Mouse (Mus musculus): Measurements from ENCODE around the gene Acad10.

DNA sequence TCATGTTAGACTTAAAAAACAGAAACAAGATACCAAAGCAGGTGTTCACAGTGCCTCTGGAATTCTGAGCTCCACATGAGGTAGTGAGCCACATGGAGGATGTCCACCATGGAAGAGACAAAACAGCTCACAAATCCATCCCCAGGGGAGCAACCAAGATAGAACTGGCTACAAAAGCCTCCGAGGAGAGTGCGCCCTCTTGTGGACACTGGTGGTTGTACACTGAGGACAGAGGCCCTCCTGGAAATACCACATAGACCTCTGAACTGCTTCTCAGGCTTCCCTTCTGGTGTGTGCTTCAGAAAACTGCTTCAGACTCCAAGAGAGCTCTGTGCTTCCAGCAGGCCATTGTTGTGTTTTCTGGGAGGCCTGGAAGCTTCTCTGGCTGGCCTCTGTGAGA, 54.2 kb downstream of the Acad10 start:
- TF ChIP-seq CTCF (IDR thresholded peaks at IDR 0.05) (peak; percentile 92), EP300 (IDR thresholded peaks at IDR 0.05) (no peak)

Measured in lung, postnatal 0 days (tissue).